Mouse (Mus musculus): ENCODE results near the gene Coq8a.

DNA sequence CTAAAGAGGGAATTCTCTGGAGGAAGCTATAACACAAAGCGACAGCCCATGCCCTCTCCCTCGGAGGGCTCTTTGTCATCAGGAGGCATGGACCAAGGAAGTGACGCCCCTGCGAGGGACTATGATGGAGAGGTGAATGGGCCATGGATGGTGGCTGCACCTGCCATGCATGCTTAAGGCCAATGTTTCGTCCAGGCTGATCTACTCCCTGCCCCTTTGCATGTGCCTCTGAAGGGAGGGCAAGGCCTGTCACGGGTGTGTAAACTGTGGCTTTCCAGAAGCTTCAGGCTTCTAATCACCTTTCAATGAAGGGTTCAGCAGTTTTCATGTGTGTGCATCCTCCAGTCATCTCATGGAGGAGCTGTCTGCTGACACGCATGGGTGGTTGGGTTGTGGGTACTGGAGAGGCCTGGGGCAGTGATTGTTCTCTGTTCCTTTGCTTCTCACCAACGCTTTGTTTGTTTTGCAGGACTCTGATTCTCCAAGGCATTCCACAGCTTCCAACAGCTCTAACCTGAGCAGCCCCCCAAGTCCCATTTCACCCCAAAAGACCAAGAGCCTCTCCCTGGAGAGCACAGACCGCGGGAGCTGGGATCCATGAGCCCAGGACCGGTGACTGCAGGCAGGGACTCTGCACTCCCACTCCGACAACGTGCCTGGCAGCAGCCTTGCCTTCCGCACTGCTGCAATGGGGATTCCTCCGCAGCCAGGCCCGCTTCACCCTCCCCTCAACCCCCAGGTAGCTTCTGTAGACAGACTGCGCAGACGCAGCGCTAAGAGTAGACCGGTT lies 37.6 kb downstream of the Coq8a start:
- TF ChIP-seq CTCF (IDR thresholded peaks at IDR 0.05; ENCODE audit: low read depth) (no peak), EP300 (IDR thresholded peaks at IDR 0.05; ENCODE audit: low read depth) (no peak)
